Mouse (Mus musculus) induced T-regulatory cell, adult 2 months (primary cell): ENCODE data around the gene Bhlhe41.

Source experiments
- DNase-seq: peaks from one replicate; pipeline ENCODE4 v3.0.0-alpha.2; 2012; ENCODE audit warnings: low read depth

The Bhlhe41 gene

DNA sequence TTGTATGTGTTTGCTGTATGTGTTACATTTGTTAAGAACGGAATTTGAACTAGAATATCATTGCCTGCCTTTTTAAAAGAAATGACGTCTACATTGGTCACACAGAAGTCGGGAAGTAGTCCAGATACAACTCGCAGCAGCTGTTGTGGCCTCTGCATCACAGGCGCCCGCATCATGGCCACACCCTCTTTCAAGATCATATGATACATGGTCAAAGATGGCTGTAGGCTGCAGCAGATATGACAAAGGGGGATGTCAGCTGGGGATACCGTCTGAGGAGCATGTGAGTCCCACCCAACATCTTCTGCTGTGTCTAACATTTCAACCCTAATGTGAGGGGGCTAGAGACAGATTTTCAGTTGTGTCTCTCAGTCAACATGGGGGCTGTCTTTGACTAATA lies 6.7 kb upstream of the Bhlhe41 start:
- no peak for DNase-seq

DNA sequence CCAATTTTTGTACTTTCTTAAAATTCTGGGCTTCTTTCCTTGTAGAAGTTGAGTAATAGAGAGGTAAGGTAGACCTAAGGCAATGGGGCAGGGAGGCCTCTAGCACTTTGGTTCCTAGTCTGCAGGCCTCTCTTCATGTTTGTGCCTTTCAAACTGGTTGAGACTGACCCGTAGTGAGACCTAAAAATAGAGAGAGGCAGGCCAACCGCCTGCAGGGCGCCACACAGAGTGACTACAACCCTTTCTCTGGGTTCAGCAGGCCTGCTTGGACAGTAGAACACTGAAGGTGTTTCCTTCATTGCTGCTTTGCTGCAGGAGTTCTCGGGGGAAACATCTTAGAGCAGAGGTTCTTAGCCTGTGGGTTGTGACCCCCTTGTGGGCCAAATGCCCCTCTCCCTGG lies 5.6 kb upstream of the Bhlhe41 start:
- no peak for DNase-seq

DNA sequence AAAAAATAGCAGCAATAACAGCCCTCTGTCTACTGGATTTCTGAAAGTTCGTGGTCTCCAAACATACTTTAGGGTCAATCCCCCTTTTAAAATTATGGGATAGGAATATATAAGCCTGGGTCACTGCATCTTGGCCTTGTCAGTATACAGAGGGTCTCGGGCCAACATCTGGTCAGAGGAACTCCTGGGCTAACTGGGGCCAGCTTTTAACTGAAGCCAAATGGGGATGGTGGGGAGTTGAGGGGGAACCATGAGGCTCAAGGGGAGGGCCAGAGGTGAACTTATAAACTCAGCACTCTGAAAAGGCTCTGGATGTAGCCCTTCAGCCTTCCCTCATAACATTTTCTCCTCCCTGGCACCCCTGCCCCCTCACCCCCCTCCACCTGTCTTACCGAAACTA lies 1.8 kb upstream of the Bhlhe41 start:
- DNase-seq: no peak

DNA sequence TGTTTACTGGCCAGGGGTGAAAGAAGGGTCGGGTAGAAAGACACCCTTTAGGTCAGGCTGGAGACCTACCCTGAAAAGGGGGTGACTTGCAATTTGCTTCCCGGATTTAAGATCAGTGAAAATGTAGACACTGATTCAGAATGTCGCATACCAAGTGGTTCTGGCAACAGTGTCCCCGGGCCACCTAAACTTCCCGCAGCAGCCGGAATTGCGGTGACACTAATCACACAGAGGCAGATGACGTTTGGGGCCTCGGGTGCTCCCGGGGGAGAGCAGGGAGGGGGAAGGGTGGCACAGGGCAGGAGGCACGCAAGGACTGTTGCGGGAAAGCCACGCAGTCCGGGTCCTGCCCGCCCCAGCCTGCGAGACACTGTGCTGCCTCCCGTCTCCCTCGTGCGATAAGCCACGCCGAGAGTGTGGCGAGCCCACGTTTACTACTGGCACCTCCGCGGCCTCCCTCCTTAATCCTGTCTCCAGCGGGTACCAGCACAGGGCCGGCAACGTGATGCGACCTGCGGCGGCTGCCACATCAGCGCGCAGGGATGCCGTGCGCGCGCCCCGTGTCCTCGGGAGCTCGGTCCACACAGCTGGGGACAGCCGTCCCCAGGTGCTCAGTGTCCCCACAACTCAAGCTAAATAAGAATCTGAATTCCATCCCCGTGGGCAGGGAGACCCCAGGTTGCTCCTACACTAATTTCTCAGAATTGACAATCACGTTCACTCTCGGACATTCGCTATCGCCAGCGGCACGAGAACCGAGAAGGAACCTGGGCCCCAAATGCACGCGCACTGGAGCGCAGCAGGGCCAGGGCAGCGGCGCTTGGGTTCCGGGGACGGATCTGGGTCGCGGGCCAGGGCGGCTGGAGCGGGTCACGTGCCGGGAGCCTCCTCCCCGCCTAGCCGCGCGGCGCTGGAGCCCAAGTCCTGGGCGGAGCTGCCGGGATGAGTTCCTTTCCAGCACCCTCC lies 811 bp upstream of the Bhlhe41 start:
- DNase-seq: peak; percentile 41

DNA sequence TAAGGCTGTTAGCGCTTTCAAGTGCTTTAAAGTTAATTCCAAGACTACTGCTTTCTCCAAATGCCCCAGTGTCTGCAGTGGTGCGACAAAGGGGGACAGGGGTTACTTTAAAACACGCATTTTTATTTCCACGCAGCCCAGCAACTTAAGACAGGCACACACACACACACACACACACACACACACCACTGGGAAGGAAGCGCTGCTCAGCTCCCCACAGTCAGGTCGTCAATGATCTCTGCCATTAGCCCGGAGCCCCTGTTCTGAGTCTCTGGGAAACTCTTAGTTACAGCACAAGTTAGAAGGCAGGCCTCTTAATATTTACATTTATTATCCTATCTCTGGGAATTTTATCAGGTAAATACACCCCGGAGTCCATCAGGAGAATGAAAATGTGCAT lies 1.2 kb downstream of the Bhlhe41 start:
- DNase-seq: peak; percentile 42

DNA sequence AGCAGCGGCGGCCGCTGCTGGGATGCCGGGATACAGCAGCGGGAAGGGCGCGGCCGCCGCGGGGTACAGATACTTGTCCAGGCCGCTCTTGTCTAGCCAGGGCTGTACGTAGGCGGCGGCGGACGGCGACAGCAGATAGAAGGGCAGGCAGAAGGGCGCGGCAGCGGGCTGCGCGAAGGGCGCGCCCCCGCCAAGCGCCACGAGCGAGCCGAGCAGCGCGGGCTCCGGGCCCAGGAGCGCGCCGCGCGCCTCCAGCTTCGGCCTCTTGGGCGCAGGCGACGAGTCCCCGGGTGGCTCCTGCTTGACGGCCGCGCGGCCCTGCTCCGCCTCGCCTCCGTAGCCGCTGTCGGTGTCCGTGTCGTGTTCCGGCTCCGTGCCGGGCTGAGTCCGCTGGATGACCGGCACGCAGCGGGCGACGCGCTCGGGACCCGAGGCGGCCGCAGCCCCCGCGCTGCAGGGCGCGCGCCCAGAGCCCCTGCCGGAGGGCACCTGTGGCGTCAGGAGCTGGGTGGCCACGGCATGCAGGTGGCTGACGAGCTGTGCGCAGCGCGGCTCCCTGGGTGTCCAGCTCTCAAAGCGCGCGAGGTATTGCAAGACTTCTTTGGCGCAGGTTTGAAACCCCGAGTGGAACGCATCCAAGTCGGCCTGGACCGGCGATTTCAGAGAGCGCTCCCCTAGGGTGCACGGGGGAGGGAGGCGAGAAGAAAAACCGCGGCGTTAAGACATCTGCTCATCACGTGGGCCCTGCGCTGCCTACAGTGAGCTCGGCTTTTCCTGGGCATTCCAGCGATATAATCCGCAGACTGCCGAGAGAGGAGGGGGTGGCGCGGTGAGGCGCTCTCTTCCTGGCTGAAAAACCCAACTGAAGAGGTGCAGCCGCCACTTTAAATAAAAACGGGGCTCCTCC lies 2.0 kb downstream of the Bhlhe41 start:
- DNase-seq: peak; percentile 49

DNA sequence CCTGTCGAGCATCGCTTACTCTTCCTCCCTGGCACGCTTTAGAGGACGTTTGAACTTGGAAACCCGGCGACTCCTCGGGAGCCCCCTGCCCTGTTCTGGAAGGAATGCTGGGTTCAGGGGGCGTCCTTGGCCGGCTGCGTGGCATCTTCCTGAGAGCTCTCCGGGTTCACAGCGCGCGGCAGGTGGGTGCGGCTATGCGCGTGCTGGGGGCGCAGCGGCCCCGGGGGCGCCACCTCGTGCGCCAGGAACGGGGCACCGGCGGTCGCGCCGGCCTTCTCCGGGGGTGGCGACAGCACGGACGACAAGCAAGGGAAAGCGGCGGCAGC lies 2.7 kb downstream of the Bhlhe41 start:
- DNase-seq: no peak

DNA sequence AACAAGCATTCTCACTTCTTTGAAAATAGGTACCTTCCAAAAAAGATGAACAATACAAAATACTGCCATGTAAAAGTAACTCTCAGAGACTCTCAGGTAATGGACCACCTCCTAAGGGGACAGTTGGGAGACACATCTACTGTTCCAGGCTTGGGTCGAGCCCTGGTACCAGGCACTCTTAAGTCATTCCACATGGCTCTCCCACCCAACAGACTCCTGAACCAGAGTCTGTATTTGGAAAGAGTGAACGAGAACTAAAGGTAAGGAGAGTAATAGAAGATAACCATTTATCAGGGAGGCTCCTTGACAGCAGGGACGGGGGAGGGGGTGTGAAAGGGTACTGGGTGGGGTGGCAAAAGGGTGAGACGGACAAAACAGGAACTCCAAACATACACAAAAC lies 3.0 kb downstream of the Bhlhe41 start:
- DNase-seq: no peak

DNA sequence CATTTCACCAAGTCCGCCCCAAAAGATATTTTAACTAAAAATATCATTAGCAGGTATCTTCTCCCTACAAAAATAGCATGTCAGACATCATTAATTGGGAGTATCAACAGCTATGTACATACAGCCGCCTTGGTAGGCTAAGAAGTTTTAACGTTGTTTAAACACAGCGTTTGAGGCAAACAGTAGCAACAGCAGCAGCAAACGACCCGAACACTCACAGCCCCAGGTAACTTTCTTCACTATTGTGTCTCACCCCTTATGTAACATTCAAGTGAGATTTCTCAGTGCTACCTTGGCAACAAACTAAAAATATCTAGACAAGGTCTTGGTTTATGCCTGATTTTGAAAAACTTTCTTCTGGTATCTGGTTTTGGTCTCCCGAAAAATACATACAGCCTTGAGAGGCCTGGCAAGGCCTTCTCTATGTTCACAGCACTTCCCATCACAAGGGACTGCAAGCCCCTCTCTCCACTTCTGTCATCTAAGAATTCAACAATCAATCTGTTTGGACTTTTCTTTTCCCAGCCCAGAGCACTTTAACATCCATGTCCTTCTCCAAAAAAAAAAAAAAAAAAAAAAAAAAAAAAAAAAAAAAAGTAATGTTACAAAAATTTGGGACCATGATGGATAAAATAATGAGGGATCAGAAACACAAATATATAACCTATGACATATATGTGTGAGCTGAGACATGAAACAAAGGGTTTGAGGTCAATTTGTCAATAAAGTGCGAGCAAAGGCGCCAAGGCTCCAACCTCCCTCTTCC lies 3.7 kb downstream of the Bhlhe41 start:
- no peak for DNase-seq

DNA sequence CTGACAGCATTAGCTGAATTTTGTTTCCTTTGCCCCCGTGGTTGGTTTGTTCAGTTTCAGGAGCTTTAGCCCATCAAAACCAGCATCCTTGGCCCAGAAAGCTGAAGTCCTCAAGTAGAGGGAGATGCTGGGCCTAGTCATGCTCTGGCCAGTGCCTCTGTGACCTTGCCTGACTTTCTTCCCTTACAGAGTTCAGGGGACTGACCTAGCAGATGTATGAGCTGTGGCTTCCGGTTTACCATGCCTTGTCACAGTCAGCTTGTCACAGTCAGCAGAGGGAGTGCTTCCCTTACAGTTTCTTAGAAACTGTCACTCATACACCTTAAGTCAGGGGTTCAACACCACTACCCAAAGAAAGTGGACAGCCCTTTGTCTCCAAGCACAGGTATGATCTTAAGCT lies 5.0 kb downstream of the Bhlhe41 start:
- DNase-seq: peak; percentile 61

DNA sequence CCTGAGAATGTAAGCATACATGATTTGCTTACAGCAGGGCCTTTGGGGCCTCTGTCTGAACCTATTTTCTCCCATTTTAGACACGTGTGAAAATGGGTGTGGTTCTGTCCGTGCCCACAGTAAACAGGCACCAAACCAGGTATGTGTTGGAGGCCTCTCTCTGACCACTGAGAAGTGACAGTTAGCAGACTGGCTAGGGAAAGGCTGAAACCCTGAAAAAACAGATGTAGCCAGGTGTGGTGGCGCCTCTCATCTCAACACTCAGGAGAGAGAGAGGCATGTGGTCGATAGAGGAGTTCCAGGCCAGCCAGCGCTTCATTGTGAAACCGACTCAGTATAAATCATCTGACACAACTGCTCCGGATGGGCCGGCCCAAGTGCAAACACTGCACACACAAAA lies 6.9 kb downstream of the Bhlhe41 start:
- DNase-seq: no peak

DNA sequence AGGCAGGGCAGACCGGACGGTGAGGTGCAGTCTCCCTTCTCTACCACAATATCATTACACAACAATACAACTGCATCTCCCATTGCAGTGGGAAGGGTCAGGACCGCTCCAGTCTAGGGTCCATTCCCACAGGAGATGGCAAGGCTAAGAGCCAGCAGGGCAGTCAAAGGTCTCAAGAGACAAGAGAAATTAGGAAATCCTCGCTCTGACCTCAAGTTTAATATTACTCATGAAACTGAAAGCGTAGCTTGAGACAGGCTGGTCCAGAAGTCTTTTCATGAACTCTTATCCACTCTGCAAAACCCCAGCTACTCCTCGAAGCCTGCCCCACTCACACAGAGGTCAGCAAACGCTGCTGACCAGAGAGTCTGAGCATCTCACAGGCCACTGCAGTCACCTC lies 7.9 kb downstream of the Bhlhe41 start:
- DNase-seq: no peak

DNA sequence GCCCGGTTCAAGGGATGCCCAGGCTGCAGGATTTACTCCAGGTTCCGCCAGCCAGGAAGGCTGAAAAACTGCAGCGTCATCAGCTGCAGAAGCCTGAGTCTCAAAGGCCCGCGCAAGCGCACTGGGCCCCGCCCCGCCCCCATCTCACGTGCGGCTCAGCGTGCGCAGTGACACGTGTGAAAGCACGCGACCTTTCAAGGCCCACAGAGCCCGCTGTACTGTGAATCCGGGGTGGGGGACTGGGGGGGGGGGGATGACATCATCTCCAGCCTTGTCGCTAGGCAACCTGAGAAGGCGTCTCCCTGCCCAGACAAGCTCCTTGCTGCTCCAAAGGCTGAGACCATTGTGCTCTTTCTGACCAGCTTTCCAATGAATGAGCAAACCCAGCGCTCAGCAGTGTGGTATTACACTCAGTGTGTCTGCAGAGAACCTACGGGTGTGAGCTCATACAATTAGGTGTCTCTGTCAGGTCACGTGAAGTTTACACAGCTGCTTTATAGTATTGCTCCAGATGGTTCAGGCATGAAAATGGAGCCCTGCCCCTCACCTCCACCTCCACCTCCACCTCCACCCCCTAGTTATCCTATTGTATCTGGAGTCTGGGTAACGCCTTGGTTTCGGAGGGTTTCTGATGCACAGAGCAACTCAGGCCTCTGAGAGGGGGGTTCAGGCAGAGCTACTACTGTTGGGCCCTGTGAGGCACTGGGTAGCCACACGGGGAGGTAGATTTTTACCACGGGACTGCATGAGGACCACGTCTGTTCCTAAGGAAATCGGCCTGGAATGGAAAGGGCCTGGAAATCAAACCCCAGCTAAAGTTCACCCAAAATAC lies 9.4 kb downstream of the Bhlhe41 start:
- DNase-seq: peak; percentile 94

DNA sequence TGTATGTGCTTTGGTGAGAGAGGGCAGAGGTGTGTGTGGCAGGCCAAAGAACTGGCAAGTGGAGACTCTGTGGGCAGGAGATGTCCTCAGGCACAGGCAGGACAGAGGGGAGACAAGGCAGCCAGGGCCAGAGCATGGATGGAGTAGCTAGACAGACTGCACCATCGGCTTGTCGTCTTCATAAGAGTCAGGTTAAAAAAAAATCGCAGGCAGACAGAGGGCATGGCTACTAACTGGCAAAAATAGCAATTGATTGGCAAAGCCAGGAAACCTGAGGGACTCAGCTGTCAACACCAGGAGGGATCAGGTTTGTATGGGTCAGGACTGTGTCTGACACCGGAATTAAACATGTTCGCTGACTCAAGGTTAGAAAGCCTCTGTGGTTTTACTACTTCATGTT lies 10.6 kb downstream of the Bhlhe41 start:
- DNase-seq: no peak

DNA sequence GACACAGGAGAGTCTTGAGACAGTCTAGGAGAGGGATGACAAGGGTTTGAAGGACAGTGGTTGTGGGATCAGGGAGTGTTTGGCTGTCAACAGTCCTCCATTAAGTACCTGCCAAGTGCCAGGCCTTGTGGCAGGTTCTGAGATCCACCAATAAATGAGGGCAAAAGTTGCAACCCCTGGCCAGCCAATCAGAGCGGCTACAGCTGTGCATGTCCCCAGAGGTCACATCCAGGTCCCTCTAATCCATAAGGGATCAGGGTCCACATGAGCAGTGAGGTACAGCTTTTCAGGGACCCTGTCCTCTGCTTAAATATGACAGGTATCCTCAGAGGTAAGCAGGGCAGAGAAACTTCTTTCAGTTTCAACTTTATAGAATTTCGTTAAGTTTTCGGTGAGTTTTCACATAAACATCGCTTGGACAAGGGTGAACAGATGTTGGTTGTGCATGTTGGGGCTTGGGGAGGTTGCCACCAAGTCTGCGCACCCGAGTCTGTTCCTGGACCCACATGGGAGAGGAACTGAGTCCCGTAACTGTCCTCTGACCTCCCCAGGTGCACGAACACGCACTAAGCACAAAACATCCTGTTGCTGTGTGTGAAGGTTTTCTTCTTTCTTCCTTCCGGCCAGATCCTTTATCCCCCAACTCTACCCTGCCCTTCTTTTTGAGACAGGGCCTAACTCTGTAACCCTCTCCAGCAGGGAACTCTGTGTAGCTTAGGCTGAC lies 11.8 kb downstream of the Bhlhe41 start:
- DNase-seq: peak; percentile 54

DNA sequence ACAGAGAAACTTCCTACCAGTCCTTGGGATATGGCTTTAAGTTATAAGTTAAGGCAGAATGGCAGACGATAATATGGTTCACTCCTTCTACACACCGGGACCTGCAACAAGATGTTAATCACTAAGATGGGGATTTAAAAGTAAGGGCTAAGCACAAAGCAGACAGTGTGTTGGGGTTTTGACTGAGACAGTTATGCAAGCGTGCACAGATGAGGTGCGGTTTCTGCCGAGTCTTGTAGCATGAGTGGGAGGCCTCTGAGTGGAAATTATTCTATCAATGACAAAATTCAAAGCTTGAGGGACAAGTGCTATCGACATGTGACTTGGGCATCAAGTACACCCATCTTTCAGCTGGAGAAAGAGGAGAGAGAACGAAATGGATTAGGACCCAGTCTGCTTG lies 12.7 kb downstream of the Bhlhe41 start:
- DNase-seq: no peak

DNA sequence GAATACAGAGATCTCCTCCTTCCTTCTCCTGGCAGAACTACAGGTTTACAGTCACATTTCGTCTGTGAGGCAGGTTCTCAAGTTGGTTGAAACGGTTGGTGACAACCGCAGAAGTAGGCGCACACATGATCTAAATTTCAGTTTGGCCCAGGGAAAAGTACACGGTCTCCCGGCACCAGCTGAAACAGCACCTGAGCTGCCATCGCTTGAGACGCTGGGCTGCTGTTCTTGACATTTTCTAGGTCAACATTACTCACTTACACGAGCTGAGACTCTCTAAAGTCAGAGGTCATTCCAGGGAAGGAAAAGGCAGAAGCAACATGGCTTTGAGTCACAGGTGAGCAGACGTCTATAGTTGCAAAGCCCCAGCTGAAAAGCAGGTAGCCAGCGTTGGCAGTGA lies 13.4 kb downstream of the Bhlhe41 start:
- no peak for DNase-seq

DNA sequence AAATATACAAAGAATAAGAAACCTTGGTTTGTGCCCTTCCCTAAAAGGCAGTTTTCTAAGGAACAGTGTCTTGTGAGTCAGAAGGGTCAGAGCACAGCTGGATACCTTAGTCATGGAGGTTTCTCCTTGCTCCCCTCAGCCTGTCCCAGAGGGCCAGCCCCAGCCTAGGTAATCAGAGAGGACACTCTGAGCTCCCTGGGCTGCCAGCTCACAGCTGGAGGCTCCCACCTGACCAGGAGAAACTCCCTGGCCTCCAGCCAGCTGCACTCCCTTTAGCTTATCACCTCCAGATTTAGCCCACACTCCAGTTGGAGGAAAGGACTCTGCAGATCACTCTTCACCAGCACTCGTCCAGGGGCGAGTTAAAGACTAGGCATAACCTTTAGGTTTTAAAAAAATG lies 14.6 kb downstream of the Bhlhe41 start:
- DNase-seq: no peak

DNA sequence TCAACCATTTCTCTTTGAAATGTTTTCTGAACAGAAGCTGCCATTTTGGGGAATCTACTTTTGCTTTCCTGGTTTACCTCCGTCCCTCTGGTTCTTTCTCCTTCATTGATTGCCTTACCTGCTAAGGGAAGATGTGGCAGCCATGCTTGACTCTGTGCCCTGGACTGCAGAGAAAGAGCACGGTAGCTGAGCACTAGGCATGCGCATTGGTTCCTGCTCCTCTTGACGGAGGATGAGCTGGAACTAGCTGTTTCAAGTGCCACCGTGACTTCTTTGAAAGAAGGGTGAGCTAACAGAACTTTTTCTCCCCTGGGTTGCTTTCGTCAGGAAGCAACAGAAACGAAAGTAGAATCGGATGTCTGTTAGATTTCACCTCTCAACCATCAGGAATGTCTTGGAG lies 17.7 kb downstream of the Bhlhe41 start:
- no peak for DNase-seq

DNA sequence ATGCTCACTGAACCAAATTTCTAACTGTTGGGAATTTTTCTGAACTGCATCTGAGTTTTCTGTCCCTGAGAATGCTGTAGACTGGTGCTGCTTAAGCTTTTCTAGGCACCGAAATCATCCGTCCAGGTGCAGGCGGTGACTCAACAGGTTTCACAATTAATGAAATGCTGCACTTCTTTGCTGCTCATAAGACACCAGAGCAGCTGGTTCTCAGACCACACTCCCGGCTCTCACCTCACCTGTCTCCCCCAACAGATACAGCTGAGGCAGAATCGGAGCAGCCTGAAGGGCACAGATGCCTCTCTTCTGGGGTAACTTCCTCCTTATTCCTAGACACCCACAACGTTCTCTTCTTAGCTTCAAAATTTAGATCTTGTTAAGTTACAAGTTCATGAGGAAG lies 18.4 kb downstream of the Bhlhe41 start:
- DNase-seq: no peak

DNA sequence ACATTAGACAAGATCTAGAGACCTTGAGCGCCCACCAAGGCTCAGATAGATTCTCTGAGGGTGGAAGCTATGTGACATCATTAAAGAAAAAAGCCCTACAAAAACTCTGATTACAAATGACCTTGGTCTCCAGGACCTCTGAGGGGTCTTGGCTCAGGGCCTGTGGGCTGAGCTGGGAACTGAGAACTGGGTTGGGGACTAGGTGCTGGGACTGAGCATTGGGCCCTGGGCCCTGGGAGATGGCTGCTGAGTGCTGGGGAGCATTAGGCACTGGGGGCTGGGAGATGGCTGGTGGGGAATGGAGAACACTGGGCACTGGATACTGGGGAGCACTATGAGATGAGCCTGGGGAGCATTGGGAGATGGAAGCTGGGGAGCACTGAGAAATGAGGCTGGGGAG lies 19.3 kb downstream of the Bhlhe41 start:
- no peak for DNase-seq
